Mouse (Mus musculus): ENCODE measurements at regions not wholly inside any gene's neighbourhood (a gene's known extent, or its start where the extent isn't known, plus 50 kb on each side); places are given as distances from the start of the nearest gene placed in this dataset.

DNA sequence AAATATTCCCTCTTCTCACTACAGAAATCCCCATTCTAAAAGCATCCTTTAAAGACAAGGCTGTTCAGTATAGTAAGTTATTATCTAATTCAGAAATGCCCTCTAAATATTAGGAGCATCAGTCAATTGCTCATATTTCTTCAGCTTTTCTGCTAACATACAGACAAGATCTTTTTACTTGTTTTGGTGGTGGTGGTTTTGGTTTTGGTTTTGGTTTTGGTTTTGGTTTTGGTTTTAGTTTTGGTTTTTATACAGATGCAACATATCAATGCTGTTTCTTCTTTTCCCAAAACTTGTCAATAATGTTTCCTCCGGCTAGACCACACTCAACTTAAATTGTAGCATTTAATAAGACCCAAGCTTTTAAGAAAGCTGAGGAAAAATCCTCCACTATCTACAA lies 98.2 kb downstream of the Rpl36a-ps1 start:
- DNase-seq (ENCODE audit: low spot score): no peak
- WGBS: 100% methylated on average over 1 of the region's 1 CpGs
- Histone ChIP-seq H3K9me3 (ENCODE audit: low read length) (no peaks in the 10 kb centered on the region), H3K4me2 (ENCODE audit: low read depth, low read length) (no peak overlapping the region), H3K36me3 (ENCODE audit: insufficient read depth, low read length) (no peaks in the 10 kb centered on the region), H3K27ac (no peak overlapping the region), H3K4me3 (ENCODE audit: low read length) (no peak overlapping the region), H3K9ac (replicated peaks; ENCODE audit: low read length) (no peak overlapping the region), H3K4me1 (ENCODE audit: insufficient read depth, low read length) (0 out of 2 replicates have a peak, but pooled peaks cover 3% of the 10 kb centered on the region), H3K27me3 (ENCODE audit: insufficient read depth, low read length) (no peaks in the 10 kb centered on the region)
- no peak for ATAC-seq
- TF ChIP-seq CTCF (IDR thresholded peaks at IDR 0.05; ENCODE audit: low read depth): no peak

DNA sequence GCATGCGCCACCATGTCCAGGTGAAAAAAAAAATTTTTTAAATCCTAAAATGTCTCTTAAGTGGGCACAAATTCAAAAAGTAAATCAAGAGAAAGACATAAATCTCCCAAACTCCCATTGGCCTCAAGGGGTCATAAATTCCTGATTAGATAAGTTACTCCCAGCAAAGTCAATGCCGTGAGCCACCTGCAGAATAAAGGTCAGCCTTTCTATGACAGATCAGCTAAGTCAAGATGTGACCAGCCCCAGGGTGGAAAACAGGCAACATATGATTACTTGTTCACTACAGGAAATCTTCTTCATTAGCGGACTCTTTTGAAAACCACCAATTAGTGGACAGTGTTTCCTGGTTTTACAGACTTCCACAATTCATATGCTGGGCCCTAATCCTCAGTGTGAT lies 101.4 kb downstream of the Rpl36a-ps1 start:
- 89% methylated on average over 3 of the region's 3 CpGs for WGBS
- Histone ChIP-seq H3K9ac (replicated peaks; ENCODE audit: low read length) (no peak overlapping the region), H3K4me1 (ENCODE audit: insufficient read depth, low read length) (no peaks in the 10 kb centered on the region), H3K27ac (no peak overlapping the region), H3K36me3 (ENCODE audit: insufficient read depth, low read length) (no peaks in the 10 kb centered on the region), H3K4me3 (ENCODE audit: low read length) (no peak overlapping the region), H3K4me2 (ENCODE audit: low read depth, low read length) (no peak overlapping the region), H3K27me3 (ENCODE audit: insufficient read depth, low read length) (no peaks in the 10 kb centered on the region), H3K9me3 (ENCODE audit: low read length) (no peaks in the 10 kb centered on the region)
- TF ChIP-seq CTCF (IDR thresholded peaks at IDR 0.05; ENCODE audit: low read depth): no peak
- DNase-seq (ENCODE audit: low spot score) (no peak), ATAC-seq (no peak)

DNA sequence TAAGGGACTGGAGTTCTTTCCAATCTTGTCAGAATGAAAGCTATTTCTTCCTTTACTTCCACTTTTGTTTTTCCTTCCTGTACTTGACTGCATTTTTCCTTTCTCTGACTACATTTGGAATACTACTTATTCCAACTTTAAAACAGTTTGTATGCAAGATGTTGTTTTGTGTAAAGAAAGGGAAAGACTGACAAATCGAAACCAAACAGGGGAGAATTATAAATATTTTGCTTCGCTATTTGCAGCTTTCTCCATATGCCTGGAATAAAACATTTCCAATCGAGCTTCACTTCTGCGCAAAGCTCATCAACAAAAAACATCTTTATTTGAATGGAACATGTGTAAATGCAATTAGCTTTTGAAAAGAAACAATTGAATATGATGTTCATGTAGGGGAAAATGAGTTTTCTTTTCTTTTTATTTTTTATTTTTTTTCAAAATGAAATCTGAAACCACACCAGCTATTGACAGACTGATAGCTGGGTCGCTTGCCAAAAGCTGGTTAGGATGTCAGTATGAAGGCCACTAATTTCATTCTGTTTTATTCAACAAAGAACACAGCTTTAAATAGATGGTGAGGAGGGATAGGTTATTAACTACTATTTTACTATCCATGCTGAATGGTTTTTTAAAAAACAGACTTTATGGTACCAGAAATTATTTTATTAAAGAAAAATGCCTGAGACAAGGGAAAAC lies 102.7 kb downstream of the Rpl36a-ps1 start:
- ATAC-seq (no peak), DNase-seq (ENCODE audit: low spot score) (no peak)
- WGBS: 70% methylated on average over 5 of the region's 5 CpGs
- Histone ChIP-seq H3K4me2 (ENCODE audit: low read depth, low read length) (no peak overlapping the region), H3K4me3 (ENCODE audit: low read length) (no peak overlapping the region), H3K27me3 (ENCODE audit: insufficient read depth, low read length) (no peaks in the 10 kb centered on the region), H3K27ac (no peak overlapping the region), H3K36me3 (ENCODE audit: insufficient read depth, low read length) (no peaks in the 10 kb centered on the region), H3K9ac (replicated peaks; ENCODE audit: low read length) (no peak overlapping the region), H3K4me1 (ENCODE audit: insufficient read depth, low read length) (no peaks in the 10 kb centered on the region), H3K9me3 (ENCODE audit: low read length) (no peaks in the 10 kb centered on the region)
- TF ChIP-seq CTCF (IDR thresholded peaks at IDR 0.05; ENCODE audit: low read depth): no peak

DNA sequence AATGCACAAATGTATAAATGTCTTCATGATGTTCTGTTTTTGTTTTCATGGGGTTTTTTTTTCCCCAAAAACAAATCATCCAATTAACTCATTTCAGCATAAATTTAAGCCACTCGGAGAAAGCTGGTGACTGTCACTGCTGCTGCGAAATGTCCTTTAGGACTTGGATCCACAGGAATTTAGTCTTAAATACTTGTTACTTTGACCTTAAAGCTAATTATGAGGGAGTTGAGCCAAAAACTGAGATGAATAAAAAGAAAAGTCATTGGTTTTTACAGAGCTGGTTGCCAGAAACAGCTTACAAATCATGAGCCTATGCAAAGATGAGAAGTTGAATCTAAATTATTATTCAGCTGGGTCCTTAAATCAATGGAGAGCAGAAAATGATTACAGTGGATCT lies 106.5 kb downstream of the Rpl36a-ps1 start:
- 67% methylated on average over 2 of the region's 2 CpGs for WGBS
- ATAC-seq (no peak), DNase-seq (ENCODE audit: low spot score) (no peak)

DNA sequence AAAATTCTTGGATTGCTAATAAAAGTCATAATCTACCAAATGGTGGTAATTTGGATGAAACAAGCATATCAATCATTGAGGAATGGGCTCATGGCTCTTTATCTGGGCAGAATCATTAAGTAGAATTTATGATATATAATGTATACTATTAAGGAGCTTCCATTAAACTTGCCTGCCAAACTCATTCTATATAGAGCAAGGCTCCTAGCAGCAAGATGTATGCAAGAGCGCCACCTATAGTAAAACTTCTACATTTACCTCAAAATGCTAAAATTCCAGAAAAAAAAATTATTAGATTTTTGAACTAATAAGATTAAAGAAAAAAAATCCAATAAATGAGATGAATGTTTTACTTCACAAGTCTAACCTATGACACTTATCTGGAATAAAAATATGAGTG lies 107.1 kb downstream of the Rpl36a-ps1 start:
- Histone ChIP-seq H3K27ac (no peak overlapping the region), H3K4me1 (ENCODE audit: insufficient read depth, low read length) (no peaks in the 10 kb centered on the region), H3K36me3 (ENCODE audit: insufficient read depth, low read length) (no peaks in the 10 kb centered on the region), H3K4me2 (ENCODE audit: low read depth, low read length) (no peak overlapping the region), H3K4me3 (ENCODE audit: low read length) (no peak overlapping the region), H3K9me3 (ENCODE audit: low read length) (no peaks in the 10 kb centered on the region), H3K9ac (replicated peaks; ENCODE audit: low read length) (no peak overlapping the region), H3K27me3 (ENCODE audit: insufficient read depth, low read length) (no peaks in the 10 kb centered on the region)
- ATAC-seq: no peak
- DNase-seq (ENCODE audit: low spot score): peak; percentile 80
- peak; percentile 60 for TF ChIP-seq CTCF (IDR thresholded peaks at IDR 0.05; ENCODE audit: low read depth)
- 6% methylated on average over 1 of the region's 1 CpGs for WGBS

More for the DNA sequence above, 106.5 kb downstream of the Rpl36a-ps1 start:
- H3K27ac ChIP-seq: no peak overlapping the region
- H3K9ac ChIP-seq (replicated peaks; ENCODE audit: low read length): no peak overlapping the region
- H3K27me3 ChIP-seq (ENCODE audit: insufficient read depth, low read length): no peaks in the 10 kb centered on the region
- no peak overlapping the region for H3K4me3 ChIP-seq (ENCODE audit: low read length)
- H3K4me2 ChIP-seq (ENCODE audit: low read depth, low read length): no peak overlapping the region
- H3K9me3 ChIP-seq (ENCODE audit: low read length): no peaks in the 10 kb centered on the region
- no peaks in the 10 kb centered on the region for H3K4me1 ChIP-seq (ENCODE audit: insufficient read depth, low read length)
- H3K36me3 ChIP-seq (ENCODE audit: insufficient read depth, low read length): no peaks in the 10 kb centered on the region
- TF ChIP-seq CTCF (IDR thresholded peaks at IDR 0.05; ENCODE audit: low read depth): no peak

DNA sequence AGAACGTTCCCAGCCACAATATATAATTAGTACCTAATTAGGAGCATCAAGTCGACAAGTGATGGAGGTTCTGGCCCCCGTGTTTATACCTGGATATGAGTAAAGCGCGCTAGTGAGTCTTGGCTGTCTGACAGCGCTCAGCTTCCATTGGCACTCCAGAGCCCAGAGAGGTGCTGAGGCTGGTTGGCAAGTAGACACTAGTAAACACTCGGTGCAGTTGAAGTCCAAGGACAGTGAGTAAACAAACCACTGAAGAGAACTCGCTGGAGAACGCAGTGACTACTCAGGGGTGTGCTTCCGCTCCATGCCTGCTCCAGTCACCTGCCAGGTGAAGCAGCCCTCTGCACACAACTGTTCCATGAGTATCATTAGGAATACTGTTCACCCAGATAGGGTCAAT lies 111.5 kb downstream of the Rpl36a-ps1 start:
- Histone ChIP-seq H3K9me3 (ENCODE audit: low read length) (no peaks in the 10 kb centered on the region), H3K4me1 (ENCODE audit: insufficient read depth, low read length) (no peaks in the 10 kb centered on the region), H3K4me2 (ENCODE audit: low read depth, low read length) (no peak overlapping the region), H3K36me3 (ENCODE audit: insufficient read depth, low read length) (no peaks in the 10 kb centered on the region), H3K27me3 (ENCODE audit: insufficient read depth, low read length) (no peaks in the 10 kb centered on the region), H3K4me3 (ENCODE audit: low read length) (no peak overlapping the region), H3K9ac (replicated peaks; ENCODE audit: low read length) (no peak overlapping the region), H3K27ac (no peak overlapping the region)
- no peak for DNase-seq (ENCODE audit: low spot score)
- no peak for ATAC-seq
- WGBS: 87% methylated on average over 10 of the region's 10 CpGs
- no peak for TF ChIP-seq CTCF (IDR thresholded peaks at IDR 0.05; ENCODE audit: low read depth)

DNA sequence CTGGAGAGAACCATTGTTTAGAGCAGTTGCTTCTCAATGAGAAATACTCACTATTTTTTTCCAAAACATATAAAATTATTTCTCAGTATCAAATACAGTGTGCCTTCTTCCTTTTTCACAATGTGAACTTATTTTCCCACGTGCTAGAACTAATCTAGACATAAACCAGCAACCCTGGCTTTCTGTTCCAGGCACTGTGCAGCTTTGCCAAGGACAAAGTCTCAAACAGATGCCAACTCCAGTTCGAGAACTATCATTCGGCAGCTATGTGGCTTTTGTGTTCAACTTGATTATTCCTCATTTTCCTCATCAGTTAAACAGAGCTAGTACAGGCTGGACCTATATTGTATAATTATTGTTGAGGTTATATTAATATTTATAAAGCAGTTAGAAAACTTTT lies 116.2 kb downstream of the Rpl36a-ps1 start:
- TF ChIP-seq CTCF (IDR thresholded peaks at IDR 0.05; ENCODE audit: low read depth): no peak
- no peak overlapping the region for H3K27ac ChIP-seq
- 69% methylated on average over 3 of the region's 3 CpGs for WGBS
- no peaks in the 10 kb centered on the region for H3K27me3 ChIP-seq (ENCODE audit: insufficient read depth, low read length)
- DNase-seq (ENCODE audit: low spot score): no peak
- ATAC-seq: no peak
- H3K9me3 ChIP-seq (ENCODE audit: low read length): no peaks in the 10 kb centered on the region
- no peak overlapping the region for H3K4me2 ChIP-seq (ENCODE audit: low read depth, low read length)
- H3K36me3 ChIP-seq (ENCODE audit: insufficient read depth, low read length): no peaks in the 10 kb centered on the region
- H3K4me3 ChIP-seq (ENCODE audit: low read length): no peak overlapping the region
- H3K9ac ChIP-seq (replicated peaks; ENCODE audit: low read length): no peak overlapping the region
- no peaks in the 10 kb centered on the region for H3K4me1 ChIP-seq (ENCODE audit: insufficient read depth, low read length)

All from hindbrain, postnatal 0 days (tissue).